Mouse (Mus musculus) midbrain, postnatal 0 days (tissue): ENCODE measurements at regions not wholly inside any gene's neighbourhood (a gene's known extent, or its start where the extent isn't known, plus 50 kb on each side); places are given as distances from the start of the nearest gene placed in this dataset.

Source experiments
- ATAC-seq: fragments of 200-750 bp; cut with Nextera tagmentation; 2 replicates; pipeline ENCODE4 v1.8.0; 2017; ENCODE audit warnings: moderate number of reproducible peaks, mild to moderate bottlenecking, moderate TSS enrichment, moderate library complexity; ENCODE audit not compliant: low FRiP score
- DNase-seq: peaks from one replicate; pipeline ENCODE4 v3.0.0-alpha.2; 2015; ENCODE audit warnings: low spot score
- H3K27ac ChIP-seq: fragments of 300-500 bp; sonication (generic); 2 replicates; pipeline ENCODE4 v1.5.1; 2014; ENCODE audit warnings: low read depth, mild to moderate bottlenecking, low read length, mixed read lengths
- H3K27me3 ChIP-seq: fragments of 300-500 bp; sonication (generic); 2 replicates; pipeline ENCODE4 v1.6.1; 2014; ENCODE audit warnings: low read length, control low read depth, mixed read lengths; ENCODE audit not compliant: insufficient read depth
- H3K36me3 ChIP-seq: fragments of 300-500 bp; sonication (generic); 2 replicates; pipeline ENCODE4 v1.6.1; 2014; ENCODE audit warnings: low read length, control low read depth, mixed read lengths; ENCODE audit not compliant: insufficient read depth
- H3K4me1 ChIP-seq: fragments of 300-500 bp; sonication (generic); 2 replicates; pipeline ENCODE4 v1.6.1; 2014; ENCODE audit warnings: mild to moderate bottlenecking, control low read depth, antibody characterized with exemption, low read length, mixed read lengths; ENCODE audit not compliant: insufficient read depth
- H3K4me2 ChIP-seq: fragments of 300-500 bp; sonication (generic); 2 replicates; pipeline ENCODE4 v1.6.1; 2014; ENCODE audit warnings: low read depth, mild to moderate bottlenecking, low read length, mixed read lengths; ENCODE audit not compliant: poor library complexity, severe bottlenecking
- H3K4me3 ChIP-seq: fragments of 300-500 bp; sonication (generic); 2 replicates; pipeline ENCODE4 v1.5.1; 2014; ENCODE audit warnings: low read depth, mild to moderate bottlenecking, low read length, moderate library complexity
- H3K9ac ChIP-seq: fragments of 300-500 bp; sonication (generic); replicated peaks from 2 replicates; pipeline ENCODE4 v1.6.1; 2014; ENCODE audit warnings: mild to moderate bottlenecking, low read length, moderate library complexity, mixed read lengths; ENCODE audit not compliant: poor library complexity, severe bottlenecking
- H3K9me3 ChIP-seq: fragments of 300-500 bp; sonication (generic); 2 replicates; pipeline ENCODE4 v1.6.1; 2016; ENCODE audit warnings: low read length, control low read depth
- CTCF ChIP-seq: IDR thresholded peaks from 2 replicates; pipeline ENCODE4 v1.5.1; 2016; ENCODE audit warnings: antibody characterized with exemption, mild to moderate bottlenecking
- WGBS: fragments of 180-500 bp; shearing (Covaris S2); extraction: QIAGEN DNeasy Blood & Tissue Kit; methylation state at CpG from one replicate; pipeline ENCODE4 v1.1.7; 2014; 5-methylcytosine and 5-hydroxymethylcytosine counted together

DNA sequence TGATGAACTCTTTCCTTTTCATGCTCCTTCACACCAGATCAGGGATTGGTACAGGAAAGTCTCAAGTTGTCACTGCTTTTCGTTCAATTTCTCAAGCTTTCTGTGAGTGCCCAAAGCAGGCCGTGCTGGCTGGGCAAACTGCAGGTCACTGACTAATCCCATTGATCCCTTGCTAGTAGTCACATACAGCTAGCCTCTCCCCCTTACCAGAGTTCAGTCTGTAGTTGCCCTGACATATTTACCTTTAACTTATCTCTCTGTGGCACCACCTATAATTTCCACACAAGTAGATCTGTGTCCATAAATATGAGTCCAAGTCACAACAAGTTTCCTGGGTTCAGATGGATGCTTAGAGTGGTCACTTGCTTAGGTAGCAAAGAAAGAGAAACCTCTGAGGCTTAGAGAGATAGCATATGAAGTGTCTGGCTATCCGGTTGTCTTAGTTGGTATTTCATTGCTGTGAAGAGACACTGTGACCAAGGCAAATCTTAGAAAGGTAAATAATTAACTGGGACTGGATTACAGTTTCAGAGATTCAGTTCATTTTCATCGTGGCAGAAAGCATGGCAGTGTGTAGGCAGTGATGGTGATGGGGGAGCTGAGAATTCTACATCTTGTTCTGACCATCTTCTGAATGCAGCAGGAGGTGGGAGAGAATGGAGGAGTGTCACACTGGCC lies 362.8 kb upstream of the Pcsk5 start:
- WGBS: 70% methylated on average over 4 of the region's 4 CpGs
- Histone ChIP-seq H3K4me1 (no peaks in the 10 kb centered on the region), H3K4me2 (no peak overlapping the region), H3K27ac (no peak overlapping the region), H3K9me3 (no peaks in the 10 kb centered on the region), H3K4me3 (no peak overlapping the region), H3K27me3 (no peaks in the 10 kb centered on the region), H3K9ac (no peak overlapping the region), H3K36me3 (no peaks in the 10 kb centered on the region)
- ATAC-seq (no peak), DNase-seq (no peak)
- TF ChIP-seq CTCF: no peak

DNA sequence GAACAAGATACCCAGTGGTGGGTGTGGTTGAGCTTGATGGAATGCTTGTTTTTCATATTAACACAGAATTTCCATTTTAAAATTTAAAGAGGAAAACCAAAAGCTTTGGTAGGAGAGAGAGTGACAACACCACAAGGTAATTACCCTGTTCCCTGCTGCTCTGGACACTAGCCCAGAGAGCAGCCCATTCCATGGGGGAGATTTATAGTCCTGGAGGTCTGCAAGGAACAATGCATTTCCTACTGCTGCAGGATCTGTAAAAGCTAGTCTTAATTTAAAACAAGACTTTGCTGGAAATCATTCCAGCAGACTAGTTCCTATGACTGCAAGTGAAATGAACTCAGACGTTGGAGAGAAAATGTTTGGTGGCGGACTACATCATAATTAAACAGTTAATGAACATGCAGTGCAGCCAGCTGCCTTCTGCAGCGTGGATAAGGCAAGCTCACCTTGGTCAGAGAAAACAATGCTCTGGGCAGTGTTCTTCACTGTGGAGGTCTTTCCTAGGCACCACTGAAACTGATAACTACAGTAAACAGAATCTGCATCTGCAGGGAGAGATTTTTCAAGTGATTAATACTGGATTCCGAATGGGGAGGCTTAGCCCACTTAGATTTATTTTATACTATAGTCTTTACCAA lies 351.8 kb upstream of the Pcsk5 start:
- no peak for ATAC-seq
- no peaks in the 10 kb centered on the region for H3K36me3 ChIP-seq
- H3K27ac ChIP-seq: no peak overlapping the region

DNA sequence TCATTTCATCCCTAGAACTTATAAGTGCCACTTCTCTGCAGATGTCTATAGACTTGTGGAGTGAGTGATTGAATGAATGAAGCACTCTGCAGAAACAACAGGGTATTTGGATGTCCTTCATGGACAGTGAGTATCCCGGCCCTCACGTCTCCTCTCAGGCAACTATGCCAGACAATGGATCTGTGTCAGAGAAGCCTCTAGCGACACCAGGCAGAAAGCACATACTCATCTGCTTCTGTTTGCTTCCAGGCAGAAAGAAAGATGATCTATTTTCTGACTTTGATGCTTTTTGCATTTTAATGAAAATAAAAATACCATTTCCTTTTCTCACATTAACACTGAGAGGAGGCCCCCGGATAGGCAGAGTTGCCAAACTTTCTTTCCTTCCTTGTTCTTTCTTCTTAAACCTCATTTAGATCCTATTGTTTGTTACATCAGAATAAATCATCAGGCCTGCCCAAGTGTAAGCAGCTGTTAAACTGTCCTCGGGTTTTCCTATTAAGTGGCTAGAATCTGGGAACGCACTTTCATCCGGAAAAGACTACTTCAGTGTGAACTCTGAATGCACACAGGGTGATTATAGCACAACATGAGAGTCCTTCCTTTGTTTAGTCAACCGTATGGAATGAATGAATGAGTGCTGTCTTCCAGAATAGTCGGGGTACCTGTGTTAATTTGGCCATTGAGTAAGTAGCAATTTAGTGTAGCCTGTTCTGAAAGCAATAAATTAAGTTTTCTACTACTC lies 350.9 kb upstream of the Pcsk5 start:
- no peak for TF ChIP-seq CTCF
- no peaks in the 10 kb centered on the region for H3K27me3 ChIP-seq
- no peak overlapping the region for H3K4me3 ChIP-seq
- H3K4me2 ChIP-seq: no peak overlapping the region
- H3K27ac ChIP-seq: no peak overlapping the region
- no peaks in the 10 kb centered on the region for H3K9me3 ChIP-seq
- 70% methylated on average over 9 of the region's 9 CpGs for WGBS
- no peak for DNase-seq
- H3K9ac ChIP-seq: no peak overlapping the region
- ATAC-seq: no peak
- H3K36me3 ChIP-seq: no peaks in the 10 kb centered on the region
- H3K4me1 ChIP-seq: no peaks in the 10 kb centered on the region

More for the DNA sequence above, 351.8 kb upstream of the Pcsk5 start:
- H3K4me2 ChIP-seq: no peak overlapping the region
- no peak overlapping the region for H3K4me3 ChIP-seq
- TF ChIP-seq CTCF: no peak
- H3K4me1 ChIP-seq: no peaks in the 10 kb centered on the region
- 50% methylated on average over 4 of the region's 4 CpGs for WGBS
- H3K9me3 ChIP-seq: no peaks in the 10 kb centered on the region
- no peak overlapping the region for H3K9ac ChIP-seq
- peak; percentile 31 for DNase-seq
- H3K27me3 ChIP-seq: no peaks in the 10 kb centered on the region

DNA sequence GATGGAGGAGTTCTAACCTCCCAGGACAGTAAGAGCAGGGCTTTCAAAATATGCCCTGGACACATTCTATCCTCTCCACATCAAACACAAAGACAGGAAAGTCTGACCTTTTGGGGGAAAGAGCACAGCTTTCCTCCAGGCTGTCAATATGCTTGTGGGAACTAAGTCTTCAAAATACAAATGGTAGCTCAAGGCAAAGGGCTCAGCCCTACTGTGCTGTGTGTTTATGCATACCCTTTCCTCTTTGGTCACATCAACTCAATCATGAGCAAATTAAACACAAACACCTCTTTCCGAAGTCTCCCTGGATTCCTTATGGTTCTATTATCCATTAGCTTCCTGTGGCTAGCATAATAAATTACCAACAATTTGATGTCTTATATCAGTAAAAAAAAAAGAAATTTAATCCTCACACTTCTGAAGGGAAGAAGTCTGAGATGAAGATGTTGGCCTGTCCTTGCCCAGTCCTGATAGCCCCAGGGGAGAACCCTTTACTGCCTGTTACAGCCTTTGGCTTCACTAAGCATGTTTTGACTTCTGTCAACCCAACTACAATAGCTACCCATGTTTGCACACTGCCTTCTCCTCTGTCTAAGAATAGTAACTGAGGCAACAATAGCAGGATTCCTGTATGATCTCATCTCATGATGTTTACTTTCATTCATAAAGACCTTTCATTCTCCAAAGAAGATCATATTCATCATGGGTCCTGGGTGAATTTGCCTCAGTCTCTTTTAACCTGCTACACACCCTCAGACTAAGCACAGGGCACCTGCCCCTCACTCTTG lies 348.5 kb upstream of the Pcsk5 start:
- no peaks in the 10 kb centered on the region for H3K4me1 ChIP-seq
- H3K4me3 ChIP-seq: no peak overlapping the region
- no peak for ATAC-seq
- no peak for TF ChIP-seq CTCF
- no peak overlapping the region for H3K9ac ChIP-seq
- H3K9me3 ChIP-seq: no peaks in the 10 kb centered on the region
- no peak overlapping the region for H3K27ac ChIP-seq
- no peaks in the 10 kb centered on the region for H3K36me3 ChIP-seq
- 82% methylated on average over 1 of the region's 1 CpGs for WGBS
- no peak overlapping the region for H3K4me2 ChIP-seq
- H3K27me3 ChIP-seq: no peaks in the 10 kb centered on the region
- no peak for DNase-seq

DNA sequence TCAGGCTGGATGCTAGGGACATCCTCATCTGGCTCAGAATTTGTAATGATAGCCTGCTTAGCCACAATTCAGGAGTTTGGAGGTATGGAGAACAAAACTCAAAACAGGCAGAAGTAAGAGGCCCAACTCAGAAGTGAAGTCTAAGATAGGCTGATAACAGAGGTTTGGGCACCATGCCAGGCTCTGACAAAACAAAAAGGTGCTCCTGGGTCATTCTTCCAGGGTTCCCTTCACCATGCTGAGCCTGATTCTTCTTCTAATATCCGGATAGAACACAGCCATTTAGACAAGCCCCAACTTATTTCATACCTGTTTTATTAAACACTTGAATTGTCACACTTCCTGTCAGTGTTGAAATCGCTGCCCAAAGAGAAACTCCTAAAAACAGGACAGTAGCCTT lies 347.8 kb upstream of the Pcsk5 start:
- DNase-seq: no peak

More for the DNA sequence above, 347.8 kb upstream of the Pcsk5 start:
- ATAC-seq: no peak
- no peaks in the 10 kb centered on the region for H3K27me3 ChIP-seq
- no peak overlapping the region for H3K4me2 ChIP-seq
- WGBS: 84% methylated on average over 2 of the region's 2 CpGs
- no peaks in the 10 kb centered on the region for H3K4me1 ChIP-seq
- H3K9ac ChIP-seq: no peak overlapping the region
- no peak for TF ChIP-seq CTCF
- H3K9me3 ChIP-seq: no peaks in the 10 kb centered on the region
- no peak overlapping the region for H3K27ac ChIP-seq
- no peak overlapping the region for H3K4me3 ChIP-seq
- no peaks in the 10 kb centered on the region for H3K36me3 ChIP-seq
